In the genomic region with DNA sequence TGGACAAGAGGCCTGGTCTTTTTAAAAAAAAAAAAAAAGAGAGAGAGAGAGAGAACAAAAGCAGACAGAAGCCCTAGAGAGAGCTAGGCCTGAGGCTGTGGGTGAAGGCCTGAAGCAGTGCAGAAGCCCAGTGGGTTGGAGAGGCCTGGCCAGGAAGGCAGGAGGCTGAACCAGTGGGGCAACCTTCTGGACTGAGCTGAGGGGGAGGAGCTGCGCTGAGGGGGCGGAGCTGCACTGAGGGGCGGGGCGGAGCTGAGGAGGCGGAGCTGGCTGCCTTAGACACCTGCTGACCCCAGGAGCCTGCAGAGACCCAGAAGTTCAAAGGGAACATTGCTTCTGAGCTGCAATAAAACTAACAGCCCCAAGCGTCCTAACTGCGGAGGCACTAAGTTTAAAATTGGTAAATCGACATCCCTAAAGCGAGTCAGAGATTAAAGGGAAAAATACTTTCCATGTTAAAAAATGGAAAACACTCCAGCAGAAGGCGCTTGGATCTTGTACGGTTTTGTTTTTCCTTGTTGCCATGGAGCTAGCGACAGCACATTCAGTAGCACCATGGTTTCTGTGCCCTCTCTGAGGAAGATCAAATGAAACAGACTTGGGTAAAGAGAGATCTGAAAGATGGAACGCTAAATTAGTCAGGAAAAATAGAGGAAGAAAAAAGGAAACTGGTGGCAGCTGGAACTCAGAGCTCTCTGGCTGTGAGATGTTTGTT, we compare ENCODE assay signal across 10 mouse cellular contexts.
DNase-seq lines count a peak whose midpoint lies in the region; ATAC-seq and TF ChIP-seq lines count a peak whose summit lies in the region.
"Had no signal": no experiment of that assay in that cellular context is flagged by ENCODE, and none has a peak within 500 bp of the region (broad histone marks: within the 10 kb centered on the region; RNA-seq: fewer than 3 reads in every experiment).

No protein-coding gene starts in this region.

- H3K4me1 ChIP-seq in thymus, adult 2 months (replicated peaks; ENCODE audit: control insufficient read depth, insufficient read depth, low read length): no peaks in the 10 kb centered on the region
- peaks cover 7% of the 10 kb centered on the region; the same call in 1 of the 2 replicates for H3K4me1 ChIP-seq in kidney, adult 2 months (ENCODE audit: control insufficient read depth, insufficient read depth, low read length)
- no peaks in the 10 kb centered on the region for H3K4me1 ChIP-seq in lung, postnatal 0 days (ENCODE audit: insufficient read depth, low read depth, low read length)

- DNase-seq in thymus, adult 2 months: peak; percentile 16
- DNase-seq in thymus, adult 18-20 months: no peak
- DNase-seq in kidney, adult 2 months: peak; percentile 21
- no peak for DNase-seq in lung, postnatal 0 days (ENCODE audit: low spot score)
- DNase-seq in testis, postnatal 10 days (ENCODE audit: low spot score): peak; percentile 61
- DNase-seq in cerebellum, adult 11 months: no peak
- DNase-seq in heart, adult 8-10 months (ENCODE audit: low spot score): no peak

- TF ChIP-seq POLR2A in thymus, adult 2 months (IDR thresholded peaks at IDR 0.05; ENCODE audit: control insufficient read depth, extremely low read depth, insufficient read depth, low read length, poor library complexity): no peak
- TF ChIP-seq POLR2A in kidney, adult 2 months (IDR thresholded peaks at IDR 0.05; ENCODE audit: low read depth, low read length): no peak

- peak; percentile 46 for ATAC-seq in lung, postnatal 0 days
- ATAC-seq in cerebellum, adult (ENCODE audit: insufficient number of reproducible peaks, low FRiP score, low TSS enrichment): no peak

- H3K9me3 ChIP-seq in lung, postnatal 0 days (ENCODE audit: low read length): peaks cover 4% of the 10 kb centered on the region; the same call in 1 of the 2 replicates

- no peaks in the 10 kb centered on the region for H3K36me3 ChIP-seq in thymus, adult 2 months (ENCODE audit: control insufficient read depth, insufficient read depth, low read length)
- H3K36me3 ChIP-seq in kidney, adult 2 months (ENCODE audit: control insufficient read depth, insufficient read depth, low read length): no peaks in the 10 kb centered on the region
- no peaks in the 10 kb centered on the region for H3K36me3 ChIP-seq in lung, postnatal 0 days (ENCODE audit: insufficient read depth, low read length)
- H3K36me3 ChIP-seq: heart, embryonic 13.5 days had no signal

- H3K4me2 ChIP-seq in lung, postnatal 0 days (replicated peaks; ENCODE audit: low read depth, low read length): no peak overlapping the region
- H3K4me2 ChIP-seq: heart, embryonic 13.5 days had no signal

- no peak overlapping the region for H3K4me3 ChIP-seq in thymus, adult 2 months (ENCODE audit: control insufficient read depth, insufficient read depth, low read length)
- no peak overlapping the region for H3K4me3 ChIP-seq in kidney, adult 2 months (ENCODE audit: insufficient read depth, low read depth, low read length)
- no peak overlapping the region for H3K4me3 ChIP-seq in lung, postnatal 0 days (ENCODE audit: low read depth, low read length)
- H3K4me3 ChIP-seq: heart, embryonic 13.5 days; myocyte had no signal

- 89% methylated on average over 13 of the region's 13 CpGs for WGBS in thymus, adult 2 months
- WGBS in kidney, adult 2 months: 63% methylated on average over 13 of the region's 13 CpGs
- 45% methylated on average over 13 of the region's 13 CpGs for WGBS in lung, postnatal 0 days

- H3K27ac ChIP-seq in thymus, adult 2 months (ENCODE audit: control insufficient read depth, insufficient read depth, low read length): no peak overlapping the region
- H3K27ac ChIP-seq in kidney, adult 2 months (ENCODE audit: insufficient read depth, low read depth, low read length): no peak overlapping the region
- no peak overlapping the region for H3K27ac ChIP-seq in lung, postnatal 0 days (ENCODE audit: low read length)
- H3K27ac ChIP-seq: heart, embryonic 13.5 days had no signal

- no peak for TF ChIP-seq EP300 in lung, postnatal 0 days (IDR thresholded peaks at IDR 0.05)

- no peak overlapping the region for H3K9ac ChIP-seq in lung, postnatal 0 days (replicated peaks; ENCODE audit: low read depth)
- H3K9ac ChIP-seq: heart, embryonic 13.5 days had no signal

- no peak for TF ChIP-seq CTCF in thymus, adult 2 months (IDR thresholded peaks at IDR 0.05; ENCODE audit: borderline replicate concordance, control insufficient read depth, extremely low read depth, insufficient read depth, low read length, poor library complexity)
- no peak for TF ChIP-seq CTCF in kidney, adult 2 months (conservative IDR thresholded peaks at IDR 0.05; ENCODE audit: insufficient read depth, insufficient read length, low read depth, low read length)
- no peak for TF ChIP-seq CTCF in lung, postnatal 0 days (IDR thresholded peaks at IDR 0.05)

- no peaks in the 10 kb centered on the region for H3K27me3 ChIP-seq in thymus, adult 2 months (ENCODE audit: control insufficient read depth, insufficient read depth, low read length)
- no peaks in the 10 kb centered on the region for H3K27me3 ChIP-seq in kidney, adult 2 months (replicated peaks; ENCODE audit: control insufficient read depth, insufficient read depth, low read length)
- no peaks in the 10 kb centered on the region for H3K27me3 ChIP-seq in lung, postnatal 0 days (replicated peaks; ENCODE audit: insufficient read depth, low read length)
- H3K27me3 ChIP-seq: heart, embryonic 13.5 days had no signal

Comparison
In these comparisons a context has a peak if more than half of its experiments do, and no peak if none do; other contexts are left out.
1. DNase-seq: peak in thymus, adult 2 months (single experiment), kidney, adult 2 months (single experiment) and testis, postnatal 10 days (single experiment); none in thymus, adult 18-20 months (0 of 2), lung, postnatal 0 days (single experiment), cerebellum, adult 11 months (single experiment) and heart, adult 8-10 months (single experiment).